In the genomic region with DNA sequence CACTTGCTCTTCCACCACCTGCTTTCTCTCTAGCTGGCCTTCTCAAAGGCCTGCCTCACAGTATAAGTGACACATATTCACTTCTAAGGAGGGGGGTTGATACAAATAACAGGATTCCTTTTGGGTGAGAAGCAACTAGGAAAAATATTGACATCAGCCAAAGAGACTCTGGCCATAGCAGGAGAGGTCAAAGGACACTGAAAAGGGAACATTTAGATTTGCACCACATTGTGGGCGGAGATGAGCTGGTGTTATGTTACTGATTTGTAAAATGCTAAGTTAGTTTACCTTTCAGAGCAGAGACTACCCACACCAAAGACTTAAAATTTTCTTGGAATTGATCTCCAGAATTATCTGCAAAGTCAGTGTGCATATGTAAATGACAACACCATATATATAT, we compare ENCODE assay signal across 26 mouse cellular contexts.
"Had no signal": no experiment of that assay in that cellular context is flagged by ENCODE, and none has a peak within 500 bp of the region (broad histone marks: within the 10 kb centered on the region; RNA-seq: fewer than 3 reads in every experiment).

No protein-coding gene starts in this region.

- H3K4me1 ChIP-seq: heart, embryonic 13.5 days; heart, embryonic 15.5 days; hindbrain, embryonic 13.5 days; hindbrain, embryonic 15.5 days; kidney, embryonic 15.5 days; limb, embryonic 13.5 days; limb, embryonic 15.5 days had no signal

- DNase-seq: gastrocnemius, adult 2 months; gastrocnemius, postnatal 10 days; gastrocnemius, postnatal 25 days; heart, adult 11 months; heart, adult 2 months; heart, postnatal 14 days; heart, postnatal 36 days; kidney, adult 11 months; kidney, adult 2 months; kidney, adult 9 months; kidney, postnatal 14 days; kidney, postnatal 36 days; layer of hippocampus, adult 9-11 months; layer of hippocampus, postnatal 36 days; left cerebral cortex, postnatal 4 days had no signal

- H3K27ac ChIP-seq: gastrocnemius, adult 2 months; heart, adult 2 months; heart, embryonic 13.5 days; heart, embryonic 15.5 days; hindbrain, embryonic 13.5 days; hindbrain, embryonic 15.5 days; hindbrain, postnatal 0 days; kidney, embryonic 15.5 days; kidney, postnatal 0 days; limb, embryonic 13.5 days; limb, embryonic 15.5 days had no signal

- H3K36me3 ChIP-seq: heart, embryonic 13.5 days; heart, embryonic 15.5 days; hindbrain, embryonic 13.5 days; hindbrain, embryonic 15.5 days; kidney, embryonic 15.5 days; limb, embryonic 13.5 days; limb, embryonic 15.5 days had no signal

- ATAC-seq: hindbrain, postnatal 0 days; intestine, embryonic 16.5 days had no signal

- H3K4me3 ChIP-seq: gastrocnemius, adult 2 months; heart, adult 2 months; heart, embryonic 13.5 days; heart, embryonic 15.5 days; hindbrain, embryonic 13.5 days; hindbrain, embryonic 15.5 days; kidney, embryonic 15.5 days; limb, embryonic 13.5 days; limb, embryonic 15.5 days had no signal

- H3K27me3 ChIP-seq: heart, embryonic 13.5 days; heart, embryonic 15.5 days; kidney, embryonic 15.5 days; limb, embryonic 13.5 days; limb, embryonic 15.5 days had no signal

- H3K9ac ChIP-seq: heart, embryonic 13.5 days; heart, embryonic 15.5 days; hindbrain, embryonic 13.5 days; hindbrain, embryonic 15.5 days; kidney, embryonic 15.5 days; limb, embryonic 13.5 days; limb, embryonic 15.5 days had no signal

- H3K9me3 ChIP-seq: heart, embryonic 13.5 days; heart, embryonic 15.5 days; hindbrain, embryonic 13.5 days; hindbrain, embryonic 15.5 days; kidney, embryonic 15.5 days; limb, embryonic 13.5 days; limb, embryonic 15.5 days had no signal

- H3K4me2 ChIP-seq: heart, embryonic 11.5 days; heart, embryonic 13.5 days; heart, embryonic 15.5 days; hindbrain, embryonic 13.5 days; hindbrain, embryonic 15.5 days; kidney, embryonic 15.5 days; limb, embryonic 13.5 days; limb, embryonic 15.5 days had no signal
